ENCODE assay signal across 26 mouse cellular contexts in the genomic region with DNA sequence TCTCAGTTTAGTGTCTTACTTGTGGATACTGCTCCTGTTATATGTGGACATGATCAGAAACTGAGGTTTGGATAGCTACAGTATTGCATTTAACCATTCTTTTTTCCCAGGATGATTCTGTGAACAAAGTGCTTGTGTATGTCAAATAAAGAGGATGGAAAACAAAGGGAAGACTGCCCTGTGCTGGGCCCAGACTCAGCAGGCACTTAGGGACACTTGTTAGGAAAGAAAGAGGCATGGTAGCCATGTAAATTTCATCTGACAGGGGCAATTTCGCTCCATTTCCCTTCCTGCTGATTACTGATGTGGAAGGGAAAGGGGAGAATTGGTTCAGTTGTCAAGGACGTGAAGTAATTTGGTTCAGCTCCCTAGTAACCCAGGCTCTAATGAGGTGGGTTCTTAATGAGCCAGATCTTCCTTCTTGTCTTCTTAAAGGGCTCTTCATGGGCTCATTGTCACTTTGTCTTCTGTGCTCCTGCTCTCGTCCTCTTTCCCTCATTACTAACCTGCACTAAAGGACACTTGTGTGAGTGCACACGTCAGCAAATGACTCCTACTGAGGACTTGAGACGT.
DNase-seq lines count a peak whose midpoint lies in the region; ATAC-seq lines count a peak whose summit lies in the region.
"Had no signal": no experiment of that assay in that cellular context is flagged by ENCODE, and none has a peak within 500 bp of the region (broad histone marks: within the 10 kb centered on the region; RNA-seq: fewer than 3 reads in every experiment).

No protein-coding gene starts in this region.

- H3K27me3 ChIP-seq in hindbrain, embryonic 12.5 days: no peaks in the 10 kb centered on the region
- H3K27me3 ChIP-seq in hindbrain, embryonic 14.5 days (ENCODE audit: control insufficient read depth, insufficient read depth, low read length): no peaks in the 10 kb centered on the region
- no peaks in the 10 kb centered on the region for H3K27me3 ChIP-seq in neural tube, embryonic 12.5 days (replicated peaks)
- no peaks in the 10 kb centered on the region; the same call in 1 of the 2 replicates for H3K27me3 ChIP-seq in neural tube, embryonic 15.5 days (replicated peaks)
- H3K27me3 ChIP-seq in forebrain, embryonic 16.5 days (replicated peaks; ENCODE audit: control insufficient read depth, insufficient read depth, low read length): no peaks in the 10 kb centered on the region
- H3K27me3 ChIP-seq: CH12.LX had no signal

- no peak for DNase-seq in hindbrain, embryonic 14.5 days (ENCODE audit: low spot score)
- DNase-seq in right cerebral cortex, adult 18-20 months: no peak
- DNase-seq: adrenal gland, adult 2 months; B cell, adult 2 months; cerebellum, adult 11-12 months; cerebellum, postnatal 10 days; gastrocnemius, postnatal 25 days; heart, adult 2 months; heart, postnatal 36 days; kidney, adult 11 months; kidney, postnatal 36 days; liver, postnatal 0 days; lung, postnatal 14 days; thymus, adult 18-20 months; thymus, postnatal 4 days had no signal

- H3K36me3 ChIP-seq in hindbrain, embryonic 12.5 days: no peaks in the 10 kb centered on the region
- H3K36me3 ChIP-seq in hindbrain, embryonic 14.5 days (replicated peaks; ENCODE audit: control insufficient read depth, insufficient read depth): no peaks in the 10 kb centered on the region
- no peaks in the 10 kb centered on the region for H3K36me3 ChIP-seq in neural tube, embryonic 12.5 days
- no peaks in the 10 kb centered on the region for H3K36me3 ChIP-seq in neural tube, embryonic 15.5 days
- H3K36me3 ChIP-seq in forebrain, embryonic 16.5 days (ENCODE audit: control insufficient read depth, insufficient read depth): no peaks in the 10 kb centered on the region
- H3K36me3 ChIP-seq: G1E; kidney, embryonic 15.5 days; limb, embryonic 12.5 days; midbrain, embryonic 13.5 days had no signal

- H3K4me1 ChIP-seq in hindbrain, embryonic 12.5 days: no peaks in the 10 kb centered on the region
- H3K4me1 ChIP-seq in hindbrain, embryonic 14.5 days (replicated peaks; ENCODE audit: control insufficient read depth, insufficient read depth, low read length): no peaks in the 10 kb centered on the region
- H3K4me1 ChIP-seq in neural tube, embryonic 12.5 days: no peaks in the 10 kb centered on the region
- no peaks in the 10 kb centered on the region for H3K4me1 ChIP-seq in neural tube, embryonic 15.5 days
- H3K4me1 ChIP-seq in forebrain, embryonic 16.5 days (replicated peaks; ENCODE audit: control insufficient read depth, insufficient read depth, low read length): no peaks in the 10 kb centered on the region
- H3K4me1 ChIP-seq: kidney, embryonic 15.5 days; limb, embryonic 12.5 days; midbrain, embryonic 13.5 days had no signal

- no peak overlapping the region for H3K27ac ChIP-seq in hindbrain, embryonic 12.5 days
- no peak overlapping the region for H3K27ac ChIP-seq in hindbrain, embryonic 14.5 days
- no peak overlapping the region for H3K27ac ChIP-seq in neural tube, embryonic 12.5 days
- no peak overlapping the region for H3K27ac ChIP-seq in neural tube, embryonic 15.5 days (replicated peaks)
- no peak overlapping the region for H3K27ac ChIP-seq in forebrain, embryonic 16.5 days (ENCODE audit: low read length)
- H3K27ac ChIP-seq: heart, adult 2 months; kidney, embryonic 15.5 days; limb, embryonic 12.5 days; midbrain, embryonic 13.5 days had no signal

- H3K4me3 ChIP-seq in hindbrain, embryonic 12.5 days: no peak overlapping the region
- H3K4me3 ChIP-seq in hindbrain, embryonic 14.5 days (replicated peaks; ENCODE audit: low read length): no peak overlapping the region
- H3K4me3 ChIP-seq in neural tube, embryonic 12.5 days: no peak overlapping the region
- no peak overlapping the region for H3K4me3 ChIP-seq in neural tube, embryonic 15.5 days (replicated peaks)
- no peak overlapping the region for H3K4me3 ChIP-seq in forebrain, embryonic 16.5 days (replicated peaks; ENCODE audit: low read length)
- H3K4me3 ChIP-seq: heart, adult 2 months; kidney, embryonic 15.5 days; limb, embryonic 12.5 days; midbrain, embryonic 13.5 days had no signal

- no peaks in the 10 kb centered on the region for H3K9me3 ChIP-seq in hindbrain, embryonic 12.5 days (replicated peaks)
- H3K9me3 ChIP-seq in hindbrain, embryonic 14.5 days (ENCODE audit: control insufficient read depth, low read length): no peaks in the 10 kb centered on the region
- no peaks in the 10 kb centered on the region for H3K9me3 ChIP-seq in neural tube, embryonic 12.5 days
- no peaks in the 10 kb centered on the region for H3K9me3 ChIP-seq in neural tube, embryonic 15.5 days (replicated peaks)
- H3K9me3 ChIP-seq in forebrain, embryonic 16.5 days (ENCODE audit: control insufficient read depth, low read length): no peaks in the 10 kb centered on the region
- H3K9me3 ChIP-seq: G1E; kidney, embryonic 15.5 days; limb, embryonic 12.5 days; midbrain, embryonic 13.5 days had no signal

- peak; percentile 46; the same call in 1 of the 2 replicates for ATAC-seq in hindbrain, embryonic 12.5 days (ENCODE audit: low FRiP score)
- ATAC-seq in hindbrain, embryonic 14.5 days (ENCODE audit: low FRiP score): no peak
- ATAC-seq in neural tube, embryonic 12.5 days (ENCODE audit: low FRiP score, low read depth): peak; percentile 80
- ATAC-seq in neural tube, embryonic 15.5 days (ENCODE audit: low FRiP score): no peak
- ATAC-seq in forebrain, embryonic 16.5 days: 0 out of 2 replicates have a peak, but pooled peaks have one; percentile 31
- no peak for ATAC-seq in erythroblast, adult 5-6 weeks (replicated peaks; ENCODE audit: low FRiP score, poor library complexity, severe bottlenecking)
- ATAC-seq: liver, postnatal 0 days; midbrain, embryonic 13.5 days had no signal

- H3K9ac ChIP-seq in hindbrain, embryonic 12.5 days: no peak overlapping the region
- no peak overlapping the region for H3K9ac ChIP-seq in hindbrain, embryonic 14.5 days
- no peak overlapping the region for H3K9ac ChIP-seq in neural tube, embryonic 12.5 days
- no peak overlapping the region for H3K9ac ChIP-seq in neural tube, embryonic 15.5 days (replicated peaks)
- no peak overlapping the region for H3K9ac ChIP-seq in forebrain, embryonic 16.5 days (replicated peaks; ENCODE audit: low read depth, low read length)
- H3K9ac ChIP-seq: kidney, embryonic 15.5 days; limb, embryonic 12.5 days; liver, postnatal 0 days; midbrain, embryonic 13.5 days had no signal

- H3K4me2 ChIP-seq in hindbrain, embryonic 12.5 days (replicated peaks): no peak overlapping the region
- H3K4me2 ChIP-seq in hindbrain, embryonic 14.5 days (replicated peaks): no peak overlapping the region
- no peak overlapping the region for H3K4me2 ChIP-seq in neural tube, embryonic 12.5 days (replicated peaks)
- H3K4me2 ChIP-seq in neural tube, embryonic 15.5 days: no peak overlapping the region
- no peak overlapping the region for H3K4me2 ChIP-seq in forebrain, embryonic 16.5 days (ENCODE audit: low read length)
- H3K4me2 ChIP-seq: kidney, embryonic 15.5 days; limb, embryonic 12.5 days; liver, embryonic 11.5 days; midbrain, embryonic 13.5 days had no signal

- WGBS in hindbrain, embryonic 12.5 days: 34% methylated on average over 5 of the region's 5 CpGs
- WGBS in hindbrain, embryonic 14.5 days: 23% methylated on average over 5 of the region's 5 CpGs
- WGBS in neural tube, embryonic 12.5 days: 37% methylated on average over 5 of the region's 5 CpGs
- 31% methylated on average over 5 of the region's 5 CpGs for WGBS in neural tube, embryonic 15.5 days
- 31% methylated on average over 5 of the region's 5 CpGs for WGBS in forebrain, embryonic 16.5 days

Comparison
In these comparisons a context has a peak if more than half of its experiments do, and no peak if none do; other contexts are left out.
1. ATAC-seq: peak in hindbrain, embryonic 12.5 days (single experiment), neural tube, embryonic 12.5 days (single experiment) and forebrain, embryonic 16.5 days (single experiment); none in hindbrain, embryonic 14.5 days (single experiment), neural tube, embryonic 15.5 days (single experiment) and erythroblast, adult 5-6 weeks (single experiment).